In genomic region chr12:110375139-110375538, GRCm38 (mm10) we compare ENCODE assay signal across 12 mouse cellular contexts.
A peak's percentile ranks its signal among the peaks of the same experiment; 100 is the strongest.
DNase-seq lines count a peak whose midpoint lies in the region; ATAC-seq lines count a peak whose summit lies in the region.
"Had no signal": no experiment of that assay in that cellular context is flagged by ENCODE, and none has a peak within 500 bp of the region (broad histone marks: within the 10 kb centered on the region; RNA-seq: fewer than 3 reads in every experiment).

No protein-coding gene starts in this region.

- peak overlapping the region; percentile 44; the same call in 1 of the 2 replicates for H3K27ac ChIP-seq in hindbrain, embryonic 12.5 days
- no peak overlapping the region for H3K27ac ChIP-seq in midbrain, embryonic 14.5 days (replicated peaks; ENCODE audit: low read depth, low read length)
- H3K27ac ChIP-seq: embryonic facial prominence, embryonic 12.5 days had no signal

- H3K4me1 ChIP-seq in hindbrain, embryonic 12.5 days: peaks cover 29% of the 10 kb centered on the region
- H3K4me1 ChIP-seq in midbrain, embryonic 14.5 days (ENCODE audit: control insufficient read depth, insufficient read depth, low read length): peaks cover 24% of the 10 kb centered on the region

- 3% methylated on average over 15 of the region's 15 CpGs for WGBS in hindbrain, embryonic 12.5 days
- 2% methylated on average over 15 of the region's 15 CpGs for WGBS in midbrain, embryonic 14.5 days

- no peak overlapping the region for H3K4me3 ChIP-seq in hindbrain, embryonic 12.5 days
- H3K4me3 ChIP-seq in midbrain, embryonic 14.5 days (replicated peaks; ENCODE audit: low read depth, low read length): no peak overlapping the region
- H3K4me3 ChIP-seq: embryonic facial prominence, embryonic 12.5 days had no signal

- no peaks in the 10 kb centered on the region for H3K9me3 ChIP-seq in hindbrain, embryonic 12.5 days (replicated peaks)
- H3K9me3 ChIP-seq in midbrain, embryonic 14.5 days (ENCODE audit: control insufficient read depth, low read length): no peaks in the 10 kb centered on the region
- H3K9me3 ChIP-seq: embryonic facial prominence, embryonic 12.5 days had no signal

- H3K36me3 ChIP-seq in hindbrain, embryonic 12.5 days: no peaks in the 10 kb centered on the region
- no peaks in the 10 kb centered on the region for H3K36me3 ChIP-seq in midbrain, embryonic 14.5 days (ENCODE audit: control insufficient read depth, insufficient read depth, low read length)
- H3K36me3 ChIP-seq: embryonic facial prominence, embryonic 12.5 days; G1E had no signal

- peaks cover 33% of the 10 kb centered on the region for H3K27me3 ChIP-seq in hindbrain, embryonic 12.5 days
- peaks cover 3% of the 10 kb centered on the region; the same call in 1 of the 2 replicates for H3K27me3 ChIP-seq in midbrain, embryonic 14.5 days (ENCODE audit: control insufficient read depth, insufficient read depth, low read length)

- ATAC-seq in CD4-positive, CD25-positive, alpha-beta regulatory T cell, adult 4 months: peak; percentile 65
- ATAC-seq in hindbrain, embryonic 12.5 days (ENCODE audit: low FRiP score): 0 out of 2 replicates have a peak, but pooled peaks have one; percentile 15
- ATAC-seq in midbrain, embryonic 14.5 days (ENCODE audit: low FRiP score, low TSS enrichment): no peak

- H3K4me2 ChIP-seq in hindbrain, embryonic 12.5 days (replicated peaks): peak overlapping the region; percentile 33
- H3K4me2 ChIP-seq in midbrain, embryonic 14.5 days (ENCODE audit: low read length): peak overlapping the region; percentile 32
- H3K4me2 ChIP-seq: embryonic facial prominence, embryonic 12.5 days had no signal

- DNase-seq in brain, adult 2 months (ENCODE audit: low read depth, low spot score): peak; percentile 70
- DNase-seq in midbrain, embryonic 14.5 days: peak; percentile 73
- no peak for DNase-seq in cerebellum, adult 11 months
- DNase-seq in lung, postnatal 14 days: no peak
- no peak for DNase-seq in ovary, postnatal 14 days (ENCODE audit: low spot score)
- DNase-seq: kidney, adult 8-10 months; layer of hippocampus, postnatal 36 days; lung, adult 18-20 months had no signal

- no peak overlapping the region for H3K9ac ChIP-seq in hindbrain, embryonic 12.5 days
- H3K9ac ChIP-seq in midbrain, embryonic 14.5 days (replicated peaks; ENCODE audit: low read length): no peak overlapping the region
- H3K9ac ChIP-seq: embryonic facial prominence, embryonic 12.5 days had no signal

Comparison
In these comparisons a context has a peak if more than half of its experiments do, and no peak if none do; other contexts are left out.
1. DNase-seq: peak in brain, adult 2 months (single experiment) and midbrain, embryonic 14.5 days (single experiment); none in cerebellum, adult 11 months (single experiment), lung, postnatal 14 days (single experiment) and ovary, postnatal 14 days (single experiment).